Mouse (Mus musculus) frontal cortex, postnatal 25 days (tissue): ENCODE data around the gene Gpn2.

Experiments
- DNase-seq, 2 experiments: peaks; one replicate each; pipeline ENCODE4 v3.0.0; 2022; ENCODE audit warnings: low spot score in 2 of 2

Gpn2 gene

DNA sequence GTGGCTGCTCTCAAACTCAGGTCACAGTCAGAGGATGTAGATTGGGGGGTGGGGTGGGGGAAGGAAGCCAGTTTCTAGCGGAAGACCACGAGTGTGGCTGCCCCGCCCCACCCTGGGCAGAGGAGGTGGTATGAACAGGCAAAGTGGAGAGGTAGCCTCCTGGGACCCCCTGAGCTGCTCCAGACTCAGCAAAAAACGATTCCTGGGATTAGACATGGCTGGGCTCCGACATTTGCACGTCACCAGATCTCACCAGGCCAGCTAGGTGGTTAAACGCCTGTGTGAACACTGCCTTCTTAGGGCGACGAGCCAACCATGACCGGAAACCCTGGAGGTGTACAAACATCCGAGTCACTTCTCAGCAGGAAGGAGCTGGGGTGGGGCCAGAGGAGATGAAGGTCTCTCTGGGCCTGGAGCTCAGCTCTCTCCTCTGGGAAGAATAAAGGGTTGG is 41.5 kb downstream of the Gpn2 start:
- no peak for DNase-seq

DNA sequence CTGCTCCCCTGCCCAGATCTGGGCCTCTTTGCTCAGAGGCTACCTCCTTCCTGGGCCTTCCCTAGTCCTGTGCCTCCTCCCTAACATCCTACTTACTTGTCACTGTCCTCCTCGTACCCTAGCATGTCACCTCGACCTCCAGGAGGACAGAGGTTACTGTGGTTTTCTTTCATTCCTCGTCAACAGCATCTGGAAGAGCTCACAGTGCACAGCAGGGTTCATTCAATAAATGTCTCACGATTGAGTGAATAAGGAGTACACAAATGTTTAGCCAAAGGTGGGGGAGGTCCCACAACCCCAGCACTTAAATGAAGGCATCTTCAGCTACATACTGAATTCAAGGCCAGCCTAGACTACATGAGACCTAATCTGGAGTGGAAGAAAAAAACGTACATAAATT is 42.1 kb downstream of the Gpn2 start:
- no peak for DNase-seq

DNA sequence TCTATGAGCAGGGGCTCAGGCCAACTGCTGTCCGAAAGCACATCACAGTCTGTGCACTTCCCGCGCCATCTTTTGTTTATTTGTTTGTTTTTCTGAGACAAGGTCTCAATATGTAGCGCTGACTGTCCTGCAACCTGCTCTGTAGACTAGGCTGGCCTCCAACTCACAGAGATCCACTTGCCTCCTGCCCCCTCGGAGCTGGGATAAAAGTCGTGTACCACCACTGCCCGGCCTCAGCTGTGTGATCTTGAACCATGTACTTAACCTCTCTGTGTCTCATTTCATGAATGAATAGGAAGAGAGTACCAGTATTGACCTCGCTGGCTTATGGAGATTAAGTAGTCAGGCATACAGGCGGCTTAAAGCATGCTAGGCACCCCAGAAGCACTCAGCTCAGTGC is 42.5 kb downstream of the Gpn2 start:
- DNase-seq, result no peak

DNA sequence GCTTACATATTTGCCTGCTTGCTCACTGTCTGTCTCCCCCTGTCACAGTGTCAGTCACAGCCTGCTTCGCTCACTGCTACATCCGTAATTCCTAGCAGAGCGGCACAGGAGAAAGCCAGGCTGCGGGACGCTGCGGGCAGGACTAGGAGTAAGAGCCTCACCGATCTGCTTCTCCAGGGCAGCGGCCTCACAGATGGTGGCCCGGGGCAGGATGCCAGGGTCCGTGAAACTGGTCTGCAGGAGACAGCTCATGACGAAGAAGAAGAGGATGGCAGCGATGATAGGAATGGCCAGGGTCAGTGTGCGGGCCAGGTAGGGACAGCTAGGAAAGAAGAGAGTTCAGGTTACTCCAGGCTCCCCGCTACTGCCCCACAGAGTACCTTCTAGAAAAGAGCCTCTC is 42.9 kb downstream of the Gpn2 start:
- DNase-seq, result no peak

DNA sequence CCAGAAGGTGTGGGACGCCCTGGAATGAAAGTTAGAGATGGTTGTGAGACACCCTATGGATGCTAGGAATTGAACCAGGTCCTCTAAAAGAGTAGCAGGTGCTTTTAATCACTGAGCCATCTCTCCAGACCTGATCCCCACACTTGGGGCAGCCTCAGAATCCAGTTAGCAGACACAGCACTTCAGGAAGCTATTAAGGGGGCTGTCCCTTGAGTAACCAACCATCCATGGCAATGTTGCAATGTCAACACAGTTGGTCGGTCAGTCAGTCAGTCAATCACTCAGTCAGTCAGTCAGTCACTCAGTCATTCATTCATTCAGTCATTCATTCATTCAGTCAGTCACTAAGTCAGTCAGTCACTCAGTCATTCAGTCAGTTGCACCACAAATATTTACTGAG is 44.4 kb downstream of the Gpn2 start:
- DNase-seq, result no peak

DNA sequence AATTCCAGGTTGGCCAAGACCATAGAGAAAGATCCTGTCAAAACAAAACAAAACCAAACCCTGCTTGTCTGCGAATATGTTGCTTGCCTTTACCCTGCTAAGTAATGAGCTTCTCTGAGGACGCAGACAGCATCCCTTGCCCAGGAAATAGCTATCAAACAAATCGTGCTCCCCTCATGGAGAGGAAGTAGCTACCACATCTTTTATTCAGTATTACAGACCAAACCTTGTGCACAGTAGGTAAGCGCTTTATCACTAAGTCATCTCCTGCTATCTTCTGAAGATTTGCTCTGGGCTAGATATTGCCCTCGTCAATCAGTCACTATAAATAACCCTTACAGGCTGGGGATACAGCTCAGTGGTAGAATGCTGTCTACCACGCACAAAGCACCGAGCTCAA is 45.0 kb downstream of the Gpn2 start:
- DNase-seq, result no peak

DNA sequence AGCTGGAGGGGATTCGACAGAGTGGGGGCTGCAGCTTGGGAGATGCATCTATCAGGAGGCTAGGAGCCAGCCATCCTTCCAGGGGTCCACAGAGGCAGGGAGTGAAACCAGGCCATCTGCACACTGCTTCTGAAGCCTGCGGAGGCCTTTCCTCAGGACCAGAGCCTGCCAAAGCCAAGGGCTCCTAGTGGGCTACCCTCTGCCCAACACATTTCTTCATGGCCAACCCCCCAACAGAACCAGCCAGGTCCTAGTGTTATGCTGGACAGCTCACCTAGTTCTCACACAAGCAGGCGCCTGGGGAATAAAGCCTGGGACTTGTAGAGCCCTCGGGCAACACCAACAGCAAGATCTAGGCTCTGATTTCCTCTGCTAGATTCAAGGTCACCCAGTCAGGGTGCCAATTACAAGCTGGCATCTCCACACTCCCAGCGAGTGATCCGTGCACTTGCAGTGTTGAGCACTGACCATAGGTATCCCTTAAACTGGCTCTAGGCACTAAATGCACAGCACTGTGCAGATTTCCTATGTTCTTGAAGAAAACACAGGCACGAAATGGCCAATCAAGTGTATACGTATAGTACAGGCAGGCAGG is 46.3 kb downstream of the Gpn2 start:
- DNase-seq, result no peak

DNA sequence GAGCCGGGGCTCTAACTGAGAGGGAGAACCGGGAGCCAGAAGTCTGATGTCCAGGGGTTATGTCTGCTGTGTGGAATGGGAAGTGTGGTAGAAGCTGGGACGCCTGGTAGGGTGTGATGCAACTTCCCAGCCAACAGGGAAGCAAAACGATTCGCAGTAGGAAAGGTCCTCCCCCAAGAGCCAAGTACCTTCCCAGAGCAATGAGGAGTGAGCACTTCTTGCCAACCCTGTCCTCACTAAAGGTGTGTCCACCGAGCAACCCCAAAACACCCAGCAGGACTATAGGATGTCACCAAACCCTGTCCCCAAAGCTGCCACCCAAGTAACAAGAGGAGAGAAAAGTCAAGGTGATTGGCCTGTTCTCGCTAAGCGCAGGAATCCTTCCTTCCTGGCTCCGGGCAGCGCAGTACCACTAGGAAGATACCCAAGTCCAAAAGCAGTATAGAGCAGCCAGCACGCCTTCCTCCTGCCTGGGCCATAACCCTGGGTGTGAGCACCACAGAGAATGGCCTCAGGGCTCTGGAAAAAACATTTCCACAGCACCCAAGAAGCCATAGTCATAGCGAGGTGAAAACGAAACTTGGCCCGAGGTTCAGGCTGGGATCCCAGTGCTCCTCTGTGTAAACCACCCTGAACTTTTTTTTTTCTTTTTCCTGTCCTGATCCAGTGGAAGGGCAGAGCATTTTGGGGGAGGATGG is 47.1 kb downstream of the Gpn2 start:
- DNase-seq, result no peak

DNA sequence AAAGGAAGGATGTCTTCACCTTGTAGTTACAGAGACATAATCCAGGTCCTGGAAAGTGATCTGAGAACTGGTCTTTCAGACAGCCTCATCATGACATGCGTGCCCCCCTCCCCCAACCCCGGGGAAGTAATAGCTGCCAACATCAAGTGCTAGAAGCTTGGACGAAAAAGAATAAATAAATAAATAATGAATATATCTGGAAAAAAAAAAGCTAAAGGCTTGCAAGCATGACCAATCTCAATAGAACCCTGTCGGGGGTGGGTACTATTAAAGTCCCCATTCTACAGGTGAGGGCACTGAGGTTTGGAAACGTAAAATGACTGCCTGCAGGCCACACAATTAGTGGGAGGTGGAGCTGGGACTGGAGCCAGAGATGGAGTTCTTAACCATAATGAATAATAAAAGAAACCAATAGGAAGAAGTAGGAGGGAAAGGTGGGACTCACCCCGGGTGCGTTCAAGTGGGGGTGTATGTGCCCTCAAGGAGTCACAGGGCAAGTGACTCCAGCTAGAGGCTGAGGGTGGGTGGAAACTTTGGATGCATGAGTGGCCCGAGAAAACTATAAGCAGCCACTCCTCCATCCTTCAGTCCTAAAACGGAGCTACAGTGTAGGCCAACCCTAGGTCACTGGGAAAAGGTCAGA is 47.7 kb downstream of the Gpn2 start:
- no peak for DNase-seq

DNA sequence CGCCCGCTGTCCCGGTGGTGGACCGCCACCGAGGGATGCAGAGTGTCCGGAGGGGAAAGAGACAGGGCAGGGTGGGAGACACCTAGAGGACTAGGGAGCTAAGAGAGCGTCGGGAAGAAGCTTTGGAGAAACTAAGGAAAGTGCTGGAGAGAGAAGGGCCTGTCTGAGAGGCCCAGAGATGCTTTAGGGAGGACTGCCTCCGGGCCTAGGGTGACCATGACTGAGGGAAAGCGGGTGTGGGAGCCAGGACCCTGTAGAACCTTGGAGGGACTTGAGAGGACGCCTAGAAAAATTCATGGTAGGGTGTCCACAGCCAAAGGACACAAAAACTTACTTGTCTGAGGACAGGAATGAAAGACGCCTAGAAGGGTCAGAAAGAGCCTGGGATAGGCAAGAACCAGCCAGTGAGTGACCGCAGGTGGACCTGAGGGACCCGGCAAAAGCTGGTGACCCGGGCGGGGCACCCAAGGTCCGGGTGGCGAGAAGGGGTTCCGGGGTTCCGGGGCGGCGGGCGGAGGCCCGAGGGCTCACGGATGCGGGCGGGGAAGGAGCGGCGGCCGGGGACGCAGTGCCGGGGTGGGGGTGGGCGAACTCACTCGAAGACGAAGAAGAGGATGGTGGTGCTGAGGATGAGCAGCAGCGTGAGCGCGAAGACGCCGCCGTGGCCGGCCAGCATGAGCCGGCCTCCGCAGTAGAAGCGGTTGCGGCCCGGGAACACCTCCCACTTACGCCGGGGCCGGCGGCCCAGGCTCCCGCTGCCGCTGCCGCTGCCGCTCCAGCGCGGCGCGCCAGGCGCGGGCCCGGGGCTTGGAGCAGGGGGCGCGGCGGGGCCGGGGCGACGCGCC is 48.5 kb downstream of the Gpn2 start:
- DNase-seq, result no peak

DNA sequence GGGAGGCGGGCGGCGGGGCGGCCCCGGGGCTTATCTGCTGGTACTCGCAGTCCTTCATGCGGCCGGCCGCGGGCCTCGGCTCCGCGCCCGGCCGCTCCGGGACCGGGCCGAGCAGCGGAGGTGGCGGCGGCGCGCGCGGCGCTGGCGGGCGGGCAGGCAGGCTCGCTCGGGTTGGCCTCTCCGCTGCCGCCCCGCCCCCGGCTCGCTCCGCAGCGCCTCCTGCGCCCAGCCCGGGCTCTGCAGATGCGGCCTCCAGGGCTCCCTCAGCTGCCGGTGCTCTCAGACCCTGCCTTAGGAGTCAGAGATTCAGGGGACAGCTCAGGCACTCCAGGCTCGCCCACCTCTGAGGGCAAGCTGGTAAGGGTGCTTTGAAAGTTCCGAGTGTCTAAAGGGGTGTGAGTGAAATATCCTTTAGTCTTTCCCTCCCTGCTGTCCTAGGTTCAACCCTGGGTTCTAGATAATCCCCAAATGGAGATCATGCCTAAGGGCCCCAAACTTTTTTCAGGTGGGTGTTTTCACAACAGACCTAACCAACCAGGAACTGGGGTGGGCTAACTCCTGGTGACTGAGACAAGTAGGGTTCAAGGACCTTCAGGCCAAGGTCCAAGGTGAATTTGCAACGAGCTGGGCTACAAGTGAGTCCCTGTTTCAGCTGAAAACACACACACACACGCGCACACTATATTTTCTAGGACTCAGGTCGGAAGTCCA is 49.3 kb downstream of the Gpn2 start:
- peak; percentile 77 to 79 for DNase-seq

DNA sequence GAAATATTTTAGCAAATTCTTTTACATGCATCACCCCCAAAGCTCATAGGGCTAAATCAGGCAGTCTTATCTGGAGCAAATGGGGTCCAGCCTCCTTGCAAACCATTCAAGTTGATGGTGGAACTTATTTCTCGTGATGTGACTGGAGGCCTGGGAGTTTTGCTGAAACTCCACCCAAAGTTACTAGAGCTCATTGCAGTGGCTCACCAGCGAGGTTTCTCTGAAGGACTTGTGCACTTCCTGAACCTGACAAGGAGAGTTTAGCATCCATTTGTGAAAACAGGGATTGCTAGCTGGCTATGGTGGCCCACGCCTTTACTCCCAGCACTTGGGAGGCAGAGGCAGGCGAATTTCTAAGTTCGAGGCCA is 49.9 kb downstream of the Gpn2 start:
- no peak for DNase-seq
